Mouse (Mus musculus) Muller cell, postnatal 12 days (primary cell): ENCODE measurements at regions not wholly inside any gene's neighbourhood (a gene's known extent, or its start where the extent isn't known, plus 50 kb on each side); places are given as distances from the start of the nearest gene placed in this dataset.

Experiments
- DNase-seq: peaks from one replicate; pipeline ENCODE4 v3.0.0-alpha.2; 2015; ENCODE audit errors: inconsistent ontology term

DNA sequence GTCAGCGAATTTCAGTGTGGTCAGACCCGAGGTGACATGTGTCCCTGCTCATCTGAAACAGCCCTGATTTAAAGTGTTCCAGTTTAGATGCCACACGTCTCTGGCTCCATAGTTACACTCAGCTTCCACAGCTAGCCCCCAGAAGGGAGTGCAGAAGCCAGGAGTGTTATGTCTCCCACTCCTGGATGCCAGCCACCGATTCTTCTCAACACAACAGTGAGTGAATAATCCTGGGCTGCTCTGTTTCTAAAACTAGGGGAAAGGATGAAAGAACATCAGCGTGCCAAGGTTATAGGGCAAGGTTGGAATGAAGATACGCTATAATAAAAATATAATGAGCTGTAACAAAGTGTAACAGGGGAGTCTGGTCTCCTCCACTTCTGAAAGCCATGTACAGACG lies 51.5 kb upstream of the Stmnd1 start:
- DNase-seq = no peak

DNA sequence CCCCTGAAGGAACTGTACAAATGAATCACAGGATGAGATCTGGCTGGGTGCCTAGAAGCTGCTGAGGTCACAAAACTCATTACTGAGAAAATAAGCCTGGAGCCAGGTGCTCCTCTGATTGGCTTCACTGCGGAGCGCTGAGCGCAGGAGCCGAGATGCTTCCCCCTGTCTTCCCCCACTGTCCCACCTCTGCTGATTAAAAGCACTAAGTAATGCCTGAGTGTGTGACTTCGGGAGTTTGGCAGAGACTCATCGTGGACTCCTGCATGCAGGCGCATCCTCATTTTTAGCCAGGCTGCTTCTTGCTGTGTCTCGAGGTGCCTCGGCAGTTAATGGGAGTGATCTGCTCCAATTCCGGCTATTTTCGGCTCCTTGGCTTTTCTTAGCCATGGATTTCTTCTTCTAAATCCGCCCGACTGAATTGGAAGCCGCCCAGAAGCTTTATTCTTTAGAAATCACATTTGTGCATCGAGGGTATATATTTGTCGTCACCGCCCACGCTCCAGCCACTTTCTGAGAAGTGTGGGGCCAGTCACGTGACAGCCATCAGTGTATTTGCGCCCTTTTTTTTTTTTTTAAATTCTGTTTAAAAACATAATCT lies 55.3 kb upstream of the Stmnd1 start:
- peak; percentile 63 for DNase-seq

GRCm38 (mm10) chr13:46216954-46217838 lies 56.3 kb upstream of the Stmnd1 start:
- DNase-seq = peak; percentile 51

DNA sequence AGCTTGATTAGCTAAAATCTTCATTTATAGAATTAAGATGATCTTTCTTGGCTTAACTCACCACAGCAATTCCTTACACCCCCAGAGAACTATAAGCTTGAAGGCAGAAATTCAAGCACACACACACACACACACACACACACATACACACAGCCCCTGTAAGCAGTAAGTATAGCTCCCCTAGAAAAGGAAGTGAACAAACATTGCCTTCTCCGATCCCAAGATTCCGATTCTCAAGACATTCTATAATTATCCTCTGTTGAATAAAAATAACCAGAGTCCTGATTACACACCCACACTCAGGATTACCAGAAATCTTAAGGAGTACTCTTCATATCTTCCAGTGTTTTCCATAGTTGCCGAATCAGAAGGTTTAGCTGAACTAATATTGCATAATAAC lies 70.0 kb upstream of the Stmnd1 start:
- DNase-seq = no peak

GRCm38 (mm10) chr13:46202586-46202985 lies 70.9 kb upstream of the Stmnd1 start:
- no peak for DNase-seq

DNA sequence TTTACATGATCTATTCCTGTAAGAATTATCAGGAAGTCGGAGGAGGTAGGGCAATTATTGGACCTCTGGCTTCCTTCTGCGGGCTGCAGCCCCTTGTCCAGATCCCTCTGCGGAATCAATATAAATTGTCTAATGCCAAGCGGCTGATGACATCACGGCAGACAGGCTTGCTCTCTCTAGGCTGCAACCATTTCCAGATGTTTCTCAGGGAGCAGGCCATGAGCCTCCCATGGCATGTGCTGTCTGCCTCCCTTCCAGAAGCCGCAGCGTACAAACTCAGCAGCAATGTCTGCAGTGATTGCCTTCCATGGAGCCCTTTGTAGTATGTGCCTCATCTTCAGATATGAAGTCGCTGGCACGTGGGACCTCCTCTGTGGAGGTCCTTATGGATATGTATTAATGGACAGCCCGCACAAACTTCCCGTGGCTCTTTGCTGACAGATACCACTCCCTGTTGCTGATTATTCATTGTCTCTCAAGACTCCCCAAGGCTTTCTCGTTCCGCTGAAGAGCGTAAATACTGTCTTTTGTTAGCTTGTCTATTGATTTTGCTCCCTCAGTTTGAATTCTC lies 72.4 kb upstream of the Stmnd1 start:
- no peak for DNase-seq

GRCm38 (mm10) chr13:46193131-46193530 lies 80.4 kb upstream of the Stmnd1 start:
- no peak for DNase-seq

- DNase-seq = no peak
Observed at GRCm38 (mm10) chr13:46189726-46190125, 83.8 kb upstream of the Stmnd1 start.

DNA sequence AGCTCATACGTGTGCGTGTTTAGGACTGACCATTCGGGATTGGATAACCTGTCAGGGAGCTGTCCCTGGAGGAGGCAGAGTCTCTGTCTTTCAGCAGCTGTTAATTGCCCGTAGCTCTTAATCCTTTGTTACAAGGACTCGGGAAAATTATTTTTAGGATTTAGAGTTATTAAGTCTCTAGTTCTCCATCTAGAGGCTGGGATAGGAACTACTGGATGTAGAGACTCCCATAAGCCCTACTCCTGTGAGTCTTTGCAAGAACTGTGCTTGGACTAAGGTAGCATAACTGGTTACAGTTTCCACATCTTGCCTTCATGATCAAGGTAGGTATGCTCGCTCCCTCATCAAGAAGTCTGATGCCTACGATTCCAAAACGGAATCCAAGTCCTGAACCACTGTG lies 90.7 kb upstream of the Stmnd1 start:
- no peak for DNase-seq

DNA sequence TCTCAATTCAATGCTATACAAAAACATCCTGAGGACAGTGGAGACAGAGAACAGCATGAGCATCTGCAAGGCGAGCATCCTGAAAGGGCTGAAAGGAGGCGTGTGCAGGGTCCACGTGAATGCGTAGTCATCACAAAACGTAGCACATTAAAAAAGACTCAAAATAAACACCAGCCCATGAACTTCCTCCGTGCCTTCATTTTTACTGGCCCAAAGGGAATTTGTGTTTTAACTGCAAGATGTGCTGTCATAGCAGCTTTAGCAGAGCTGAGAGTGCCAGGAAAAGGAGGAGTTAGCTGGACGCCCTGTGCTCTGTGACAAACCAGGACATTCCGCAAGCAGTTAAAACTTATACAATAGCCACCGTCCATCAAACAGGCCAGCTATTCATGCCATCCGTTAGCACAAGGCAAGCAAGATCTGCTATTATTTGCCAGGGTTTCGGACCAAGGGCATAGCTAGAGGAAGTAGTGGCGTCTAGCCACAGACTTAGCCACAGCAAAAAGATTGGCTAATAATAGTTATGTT lies 92.9 kb upstream of the Stmnd1 start:
- peak; percentile 79 for DNase-seq

GRCm38 (mm10) chr13:46179916-46180315 lies 93.6 kb upstream of the Stmnd1 start:
- no peak for DNase-seq

DNA sequence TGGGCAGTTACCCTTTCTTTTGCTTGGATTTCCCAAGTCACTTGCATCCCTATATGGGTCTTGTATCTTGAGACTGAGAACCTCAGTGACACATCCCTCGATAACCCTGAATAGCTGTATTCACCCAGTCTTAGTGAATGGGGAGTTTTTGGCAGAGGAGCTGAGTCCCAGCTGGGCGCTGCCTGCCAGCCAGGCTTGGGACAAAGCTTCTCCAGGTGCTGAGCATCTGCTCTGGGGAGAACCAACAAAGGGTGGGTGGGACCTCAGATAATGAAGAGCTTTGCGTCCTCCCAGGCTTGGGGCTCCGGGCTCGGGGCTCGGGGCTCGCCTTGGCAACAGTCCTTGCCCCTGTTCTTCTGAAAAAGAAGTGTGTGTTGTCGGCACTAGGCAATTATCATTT lies 100.4 kb upstream of the Stmnd1 start:
- DNase-seq = peak; percentile 62

GRCm38 (mm10) chr13:46162025-46162374 lies 111.5 kb upstream of the Stmnd1 start:
- DNase-seq = peak; percentile 77

DNA sequence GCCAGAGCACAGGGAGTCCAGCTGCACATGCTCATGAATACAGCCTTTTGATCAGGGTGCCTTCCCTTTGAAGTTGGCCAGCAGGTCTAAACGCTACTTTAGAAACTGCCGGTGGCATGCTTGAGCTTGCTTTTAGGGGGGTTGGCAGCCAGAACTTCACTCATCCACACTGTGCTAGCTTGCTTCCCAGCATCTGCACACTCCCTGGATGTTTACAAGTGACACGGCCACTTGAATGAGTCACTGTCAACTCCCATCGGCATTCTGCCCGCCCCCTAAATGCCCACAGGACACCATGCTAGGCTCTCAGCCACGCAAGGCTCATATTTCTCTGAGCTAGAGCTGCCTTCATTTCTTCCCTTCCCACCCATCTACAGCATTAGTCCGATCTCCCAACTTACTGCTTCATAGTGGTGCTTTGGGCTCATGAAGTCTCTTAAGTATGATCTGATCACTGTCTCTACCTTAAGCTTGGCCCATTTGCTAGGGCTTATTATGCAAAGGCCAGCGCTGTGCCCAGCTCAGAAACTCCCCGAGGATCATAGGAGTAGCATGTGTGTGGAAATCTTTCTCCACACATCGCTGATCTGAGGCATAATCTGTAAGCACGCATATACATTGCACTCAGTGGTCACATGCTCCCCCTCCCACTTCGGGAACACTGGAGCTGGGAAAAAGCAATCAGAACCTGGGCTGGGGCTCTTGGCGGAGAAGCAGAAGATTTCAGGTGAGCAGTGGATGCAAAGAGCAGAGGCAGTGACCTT lies 112.1 kb upstream of the Stmnd1 start:
- peak; percentile 41 for DNase-seq

DNA sequence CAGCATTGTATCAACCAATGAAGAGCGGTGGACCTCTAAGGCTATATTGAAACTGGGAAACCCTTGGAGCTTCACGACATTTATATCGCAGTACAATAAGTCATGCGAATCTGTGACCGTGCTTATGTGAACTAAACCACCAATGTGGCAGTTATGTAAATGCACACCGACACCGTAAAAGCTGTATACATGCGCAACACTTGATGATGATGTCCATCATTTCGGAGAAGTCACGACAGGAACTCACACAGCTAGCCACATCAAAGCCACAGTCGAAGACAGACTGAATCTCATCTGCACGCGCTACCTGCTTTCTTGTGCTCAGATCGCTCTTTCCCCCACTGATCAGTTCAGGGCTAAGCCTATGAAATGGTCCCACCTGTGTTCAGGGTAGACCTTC lies 114.2 kb upstream of the Stmnd1 start:
- no peak for DNase-seq

DNA sequence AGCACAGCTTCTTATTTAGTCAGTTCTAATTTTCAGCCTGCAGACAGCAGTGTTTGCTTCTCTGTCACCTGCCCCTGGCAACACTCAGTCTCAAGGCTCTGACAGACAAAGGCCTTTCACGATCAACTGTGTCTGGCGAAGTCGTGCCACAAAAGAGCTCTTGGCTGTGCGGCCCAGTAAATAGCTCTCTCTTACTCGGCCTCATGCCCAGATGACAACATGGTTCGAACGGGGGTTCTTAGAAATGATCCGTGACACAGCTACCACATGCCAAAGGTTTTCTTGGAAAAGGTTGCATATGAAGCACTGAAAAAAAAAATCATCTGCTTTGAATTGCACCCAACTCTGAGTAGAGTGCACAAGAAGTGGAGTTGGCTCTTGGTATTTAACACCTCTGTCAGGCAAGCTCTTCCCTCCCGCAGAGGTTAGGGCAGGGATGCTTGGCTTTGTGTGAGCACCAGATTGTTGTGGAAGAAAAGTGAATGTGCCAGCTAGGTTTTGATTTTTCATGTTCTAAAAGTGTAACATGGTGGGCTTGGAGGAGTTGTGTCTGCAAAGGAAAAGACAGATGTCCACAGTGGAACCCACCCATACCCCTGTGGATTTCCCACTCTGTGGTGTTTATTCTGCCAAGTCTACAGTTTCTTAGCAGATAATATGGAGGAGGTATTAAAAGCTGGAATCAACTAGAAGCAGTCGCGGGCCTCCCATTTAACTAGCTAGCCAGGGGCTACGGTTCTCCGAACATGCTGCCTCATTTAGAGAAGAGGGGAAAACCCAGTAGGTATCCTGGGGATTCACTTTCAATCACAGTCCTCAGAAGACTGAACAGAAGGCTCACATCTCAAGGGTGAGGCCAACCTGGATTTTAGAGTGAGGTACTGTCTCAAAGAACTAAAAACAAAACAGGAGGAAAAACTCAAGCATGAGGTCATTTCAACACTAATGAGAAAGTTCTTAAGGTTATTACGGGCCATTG lies 120.0 kb upstream of the Stmnd1 start:
- no peak for DNase-seq

DNA sequence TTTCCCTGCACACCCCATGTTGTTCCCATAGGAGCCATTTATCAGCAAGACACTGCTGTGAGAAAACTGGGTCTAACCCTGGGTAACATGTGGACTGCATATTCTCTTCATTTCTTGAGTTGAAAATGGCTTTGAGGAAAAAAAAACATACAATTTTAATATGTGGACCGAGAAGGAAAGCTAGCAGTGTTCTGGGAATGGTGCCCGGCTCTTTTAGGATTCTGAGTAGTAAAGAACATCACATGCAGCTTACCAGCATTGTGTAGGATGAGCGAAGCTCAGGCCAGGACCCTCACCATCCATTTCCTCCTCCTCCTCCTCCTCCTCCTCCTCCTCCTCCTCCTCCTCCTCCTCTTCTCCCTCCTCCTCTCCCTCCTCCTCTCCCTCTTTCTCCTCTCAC lies 133.5 kb upstream of the Stmnd1 start:
- DNase-seq = no peak

DNA sequence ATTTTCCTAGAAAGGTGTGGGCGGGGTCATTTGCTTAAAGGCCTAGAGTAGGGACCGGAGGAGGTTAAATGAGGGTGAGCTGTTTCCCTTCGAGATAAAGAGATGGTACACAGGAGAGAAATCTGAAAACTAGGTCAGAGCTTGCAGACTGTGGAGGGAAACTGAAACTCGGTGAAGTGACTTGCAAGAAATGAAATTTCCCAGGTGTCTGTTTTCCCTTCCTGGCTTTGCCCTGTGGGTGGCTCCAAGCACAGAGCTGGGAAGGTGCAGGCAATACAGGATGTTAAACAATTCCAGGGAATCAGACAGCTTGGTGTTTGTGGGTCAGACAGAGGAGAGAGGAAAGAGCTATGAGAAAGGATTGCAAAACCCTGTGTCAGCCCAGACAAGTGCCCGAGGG lies 134.3 kb upstream of the Stmnd1 start:
- DNase-seq = no peak

DNA sequence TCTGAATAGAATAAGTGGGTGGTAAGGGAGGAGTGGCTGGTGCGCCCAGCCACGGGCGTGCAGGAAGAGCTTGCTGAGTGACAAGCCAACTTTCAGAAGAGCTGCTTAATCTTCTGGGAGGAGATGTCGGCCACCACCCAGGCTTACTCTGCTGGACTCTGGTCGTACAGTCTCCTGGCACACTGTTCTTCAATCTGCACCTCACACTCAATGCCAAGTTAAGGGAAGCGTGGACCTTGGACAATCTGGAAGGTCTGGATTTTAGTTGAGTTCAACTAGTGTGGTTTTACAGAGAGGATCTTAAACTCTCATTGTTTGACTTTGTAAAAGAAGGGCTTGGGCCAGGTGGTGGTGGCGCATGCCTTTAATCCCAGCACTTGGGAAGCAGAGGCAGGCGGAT lies 138.1 kb upstream of the Stmnd1 start:
- DNase-seq = no peak

DNA sequence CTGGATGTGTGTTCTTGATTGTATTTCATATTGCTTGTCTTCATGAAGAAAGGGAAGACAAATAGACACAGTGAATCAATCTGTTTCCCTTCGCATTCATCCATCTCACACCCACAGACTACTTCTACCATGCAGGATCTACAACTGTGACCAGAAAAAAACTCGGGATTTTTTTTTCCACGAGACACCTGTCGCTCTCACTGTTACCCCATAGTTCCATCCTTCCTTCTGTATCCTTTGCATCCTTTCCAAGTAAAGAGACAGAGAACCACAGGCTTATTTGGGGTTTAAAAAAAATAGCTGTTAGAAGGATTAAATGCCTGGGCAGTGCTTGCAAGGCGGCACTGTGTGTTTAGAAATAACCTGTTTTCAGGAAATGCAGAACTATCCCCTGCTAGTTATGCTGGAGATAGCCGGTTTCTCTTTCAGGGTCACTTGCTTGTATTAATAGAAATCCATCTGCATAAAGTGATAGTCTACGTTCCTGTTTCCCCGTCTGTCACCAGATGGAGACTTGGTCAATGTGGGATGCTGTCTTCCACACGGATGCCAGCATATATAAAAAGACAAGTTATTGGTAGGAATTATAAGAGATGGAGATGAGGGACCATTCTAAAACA lies 144.2 kb upstream of the Stmnd1 start:
- DNase-seq = no peak
